Mouse (Mus musculus) myocyte (in vitro differentiated cells): Measurements from ENCODE around the gene Recql. TPM values are rescaled to one million over a fixed set of nuclear protein-coding genes. Genes with fewer than 3 reads are reported as not detected.

Experiments
- H3K27me3 ChIP-seq: one replicate; pipeline ENCODE4 v1.6.1; 2011; ENCODE audit not compliant: control insufficient read depth, insufficient read depth, insufficient read length
- H3K36me3 ChIP-seq: one replicate; pipeline ENCODE4 v1.6.1; 2011; ENCODE audit not compliant: control insufficient read depth, insufficient read depth
- H3K4me2 ChIP-seq: one replicate; pipeline ENCODE4 v1.6.1; 2011; ENCODE audit warnings: low read depth, control low read depth
- H3K4me3 ChIP-seq: one replicate; pipeline ENCODE4 v1.5.1; 2011; ENCODE audit warnings: mild to moderate bottlenecking, control low read depth, moderate library complexity
- H3K79me2 ChIP-seq: one replicate; pipeline ENCODE4 v1.6.1; 2011; ENCODE audit not compliant: control insufficient read depth, insufficient read depth
- H3ac ChIP-seq: one replicate; pipeline ENCODE4 v1.6.1; 2011; ENCODE audit not compliant: control insufficient read depth, insufficient read length
- CEBPB ChIP-seq: IDR thresholded peaks from 2 replicates; pipeline ENCODE4 v1.6.1; 2011; ENCODE audit warnings: mild to moderate bottlenecking, moderate library complexity; ENCODE audit not compliant: poor library complexity, insufficient read depth, severe bottlenecking
- E2F4 ChIP-seq: IDR thresholded peaks from one replicate; pipeline ENCODE4 v1.6.1; 2011; ENCODE audit warnings: mild to moderate bottlenecking, control low read depth, moderate library complexity; ENCODE audit not compliant: insufficient read depth
- MAX ChIP-seq: IDR thresholded peaks from one replicate; pipeline ENCODE4 v1.6.1; 2011; ENCODE audit warnings: low read depth, mild to moderate bottlenecking, control low read depth
- MYOD1 ChIP-seq, 3 experiments: IDR thresholded peaks; one replicate each; pipeline ENCODE4 v1.6.1; 2011; ENCODE audit warnings: control low read depth in 2 of 3, low read depth in 2 of 3, mild to moderate bottlenecking in 2 of 3, moderate library complexity in 1 of 3; ENCODE audit not compliant: insufficient read length in 2 of 3, control insufficient read depth in 1 of 3
- MYOG ChIP-seq, 3 experiments: IDR thresholded peaks; one replicate each; pipeline ENCODE4 v1.6.1; 2011; ENCODE audit warnings: control low read depth in 2 of 3, low read depth in 2 of 3, mild to moderate bottlenecking in 2 of 3; ENCODE audit not compliant: insufficient read length in 2 of 3, control insufficient read depth in 1 of 3, insufficient read depth in 1 of 3
- POLR2A ChIP-seq: IDR thresholded peaks from one replicate; pipeline ENCODE4 v1.6.1; 2011; ENCODE audit warnings: low read depth, mild to moderate bottlenecking, control low read depth, moderate library complexity; ENCODE audit not compliant: insufficient read length
- POLR2AphosphoS2 ChIP-seq: IDR thresholded peaks from one replicate; pipeline ENCODE4 v1.6.1; 2011; ENCODE audit warnings: low read depth, control low read depth; ENCODE audit not compliant: insufficient read length
- REST ChIP-seq: IDR thresholded peaks from one replicate; pipeline ENCODE4 v1.6.1; 2011; ENCODE audit warnings: mild to moderate bottlenecking, control low read depth, moderate library complexity; ENCODE audit not compliant: insufficient read depth, insufficient read length
- SRF ChIP-seq: IDR thresholded peaks from one replicate; pipeline ENCODE4 v1.6.1; 2011; ENCODE audit warnings: low read depth; ENCODE audit not compliant: control insufficient read depth, insufficient read length
- TCF12 ChIP-seq: IDR thresholded peaks from one replicate; pipeline ENCODE4 v1.6.1; 2011; ENCODE audit warnings: mild to moderate bottlenecking, control low read depth; ENCODE audit not compliant: poor library complexity, insufficient read depth, severe bottlenecking
- TCF3 ChIP-seq: IDR thresholded peaks from one replicate; pipeline ENCODE4 v1.6.1; 2011; ENCODE audit warnings: low read depth, control low read depth; ENCODE audit not compliant: insufficient read length
- USF1 ChIP-seq: IDR thresholded peaks from one replicate; pipeline ENCODE4 v1.6.1; 2011; ENCODE audit warnings: low read depth, mild to moderate bottlenecking, control low read depth, moderate library complexity
- polyA plus RNA-seq: library from polyadenylated mRNA; unstranded; fragments of >200 nt; fragmentation: generic; extraction: Trizol; gene quantifications from one replicate; pipeline ENCODE4 v1.2.1, GENCODE M21; 2012; ENCODE audit warnings: missing spikeins

The Recql gene
- polyA plus RNA-seq, 1 experiment = 8.8 TPM

- Histone ChIP-seq H3K27me3 (no peaks in the 10 kb centered on the region), H3K79me2 (no peaks in the 10 kb centered on the region), H3K4me2 (no peak overlapping the region), H3ac (no peak overlapping the region), H3K4me3 (no peak overlapping the region), H3K36me3 (peaks cover 5% of the 10 kb centered on the region)
- TF ChIP-seq REST = no peak
- no peak for TF ChIP-seq CEBPB
- TF ChIP-seq E2F4 = no peak
- no peak for TF ChIP-seq SRF
- TF ChIP-seq MAX = no peak
- TF ChIP-seq MYOG (IDR thresholded peaks at IDR 0.05; ENCODE audit: control insufficient read depth in 1 of 3, insufficient read depth in 1 of 3, insufficient read length in 2 of 3, low read depth in 2 of 3) = no peak
- no peak for TF ChIP-seq USF1
- TF ChIP-seq POLR2A = no peak
- TF ChIP-seq POLR2AphosphoS2 = no peak
- no peak for TF ChIP-seq TCF3
- no peak for TF ChIP-seq TCF12
- TF ChIP-seq MYOD1 (IDR thresholded peaks at IDR 0.05; ENCODE audit: control insufficient read depth in 1 of 3, insufficient read length in 2 of 3, low read depth in 2 of 3) = no peak
Observed at GRCm38 (mm10) chr6:142367565-142367964, 19.3 kb downstream of the Recql start.

DNA sequence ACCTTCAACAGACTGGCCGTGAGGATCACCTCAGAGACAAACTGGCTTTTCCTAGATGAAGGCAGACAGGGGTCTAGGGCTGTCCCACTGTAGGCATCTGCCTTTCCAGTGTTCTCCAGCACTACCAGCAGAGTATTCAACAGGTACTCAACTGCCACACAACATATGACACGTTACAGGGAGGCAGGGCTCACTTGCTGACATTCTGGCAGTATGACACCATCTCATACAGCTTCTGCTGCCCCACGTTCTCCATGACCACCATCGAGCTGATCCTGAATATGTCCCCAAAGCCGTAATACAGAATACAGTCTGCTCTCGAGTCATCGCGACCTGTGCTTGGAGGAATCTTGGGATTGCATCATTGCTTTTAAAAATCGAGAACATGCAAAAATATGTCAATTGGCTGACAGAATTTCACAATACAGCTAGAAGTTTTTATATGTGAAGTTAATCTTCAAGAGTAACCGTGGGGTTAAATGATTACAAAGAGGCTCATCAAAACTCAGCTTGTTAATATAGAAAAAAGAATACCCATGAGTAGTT lies 20.3 kb downstream of the Recql start:
- no peak overlapping the region for H3ac ChIP-seq
- H3K4me3 ChIP-seq = no peak overlapping the region
- TF ChIP-seq CEBPB (peak; percentile 57), E2F4 (no peak), POLR2AphosphoS2 (no peak)

GRCm38 (mm10) chr6:142365742-142366472 lies 21.0 kb downstream of the Recql start:
- TF ChIP-seq USF1 (no peak), MYOD1 (IDR thresholded peaks at IDR 0.05; ENCODE audit: control insufficient read depth in 1 of 3, insufficient read length in 2 of 3, low read depth in 2 of 3) (peak in 2 of 3 experiments; percentile 36 to 49)
- no peak overlapping the region for H3K4me3 ChIP-seq
- peaks cover 18% of the 10 kb centered on the region for H3K36me3 ChIP-seq
- no peaks in the 10 kb centered on the region for H3K79me2 ChIP-seq
- no peak overlapping the region for H3ac ChIP-seq
- no peaks in the 10 kb centered on the region for H3K27me3 ChIP-seq
- H3K4me2 ChIP-seq = peak overlapping the region; percentile 36

More for the DNA sequence above, 20.3 kb downstream of the Recql start:
- H3K4me2 ChIP-seq = peak overlapping the region; percentile 33
- H3K27me3 ChIP-seq = no peaks in the 10 kb centered on the region
- no peaks in the 10 kb centered on the region for H3K79me2 ChIP-seq
- H3K36me3 ChIP-seq = peaks cover 12% of the 10 kb centered on the region

DNA sequence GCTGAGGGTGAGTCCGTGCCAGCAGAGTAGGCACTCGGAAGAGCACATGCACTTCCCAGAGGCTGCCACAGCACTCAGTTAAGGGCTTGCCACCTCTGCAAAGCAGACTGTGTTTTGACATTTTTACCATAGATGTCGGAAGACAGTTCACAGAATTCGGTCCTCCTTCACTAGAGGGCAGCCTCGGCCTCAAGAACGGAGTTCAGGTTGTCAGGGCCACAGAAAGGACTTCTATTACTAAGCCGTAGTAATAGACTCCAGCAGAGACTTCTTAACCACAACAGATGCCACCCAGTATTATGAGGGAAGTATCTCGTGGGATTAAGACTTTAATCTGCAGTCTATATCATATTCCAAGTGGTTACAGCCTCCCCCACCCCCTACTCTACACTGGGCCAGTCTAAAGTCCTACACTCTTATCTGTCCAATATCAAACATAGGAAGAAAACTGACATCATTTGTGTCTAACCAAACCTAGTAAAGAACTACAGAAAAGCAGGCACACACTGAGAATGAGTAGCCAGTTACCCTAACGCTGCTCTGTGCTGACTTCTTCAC lies 23.8 kb downstream of the Recql start:
- Histone ChIP-seq H3K4me2 (no peak overlapping the region), H3K79me2 (no peaks in the 10 kb centered on the region), H3K27me3 (no peaks in the 10 kb centered on the region), H3K36me3 (peaks cover 25% of the 10 kb centered on the region), H3K4me3 (no peak overlapping the region), H3ac (no peak overlapping the region)
- TF ChIP-seq MYOD1 (IDR thresholded peaks at IDR 0.05; ENCODE audit: control insufficient read depth in 1 of 3, insufficient read length in 2 of 3, low read depth in 2 of 3) (no peak), TCF12 (no peak), POLR2AphosphoS2 (peak; percentile 16)

- TF ChIP-seq POLR2A (no peak), SRF (no peak), TCF12 (no peak), MAX (no peak), USF1 (no peak), MYOD1 (IDR thresholded peaks at IDR 0.05; ENCODE audit: control insufficient read depth in 1 of 3, insufficient read length in 2 of 3, low read depth in 2 of 3) (no peak), TCF3 (no peak), E2F4 (no peak), POLR2AphosphoS2 (no peak), MYOG (IDR thresholded peaks at IDR 0.05; ENCODE audit: control insufficient read depth in 1 of 3, insufficient read depth in 1 of 3, insufficient read length in 2 of 3, low read depth in 2 of 3) (no peak), REST (no peak), CEBPB (no peak)
- H3K79me2 ChIP-seq = no peaks in the 10 kb centered on the region
- H3K4me2 ChIP-seq = no peak overlapping the region
- peaks cover 33% of the 10 kb centered on the region for H3K36me3 ChIP-seq
- H3K4me3 ChIP-seq = no peak overlapping the region
- no peaks in the 10 kb centered on the region for H3K27me3 ChIP-seq
- no peak overlapping the region for H3ac ChIP-seq
Observed at GRCm38 (mm10) chr6:142362036-142362435, 24.9 kb downstream of the Recql start.
